Mouse (Mus musculus): ENCODE data around the gene Twist1.

The Twist1 gene

GRCm38 (mm10) chr12:33966490-33967415 lies 9.3 kb downstream of the Twist1 start:
- DNase-seq = no peak

- DNase-seq = no peak
Observed at GRCm38 (mm10) chr12:33967514-33967913, 10.0 kb downstream of the Twist1 start.

DNA sequence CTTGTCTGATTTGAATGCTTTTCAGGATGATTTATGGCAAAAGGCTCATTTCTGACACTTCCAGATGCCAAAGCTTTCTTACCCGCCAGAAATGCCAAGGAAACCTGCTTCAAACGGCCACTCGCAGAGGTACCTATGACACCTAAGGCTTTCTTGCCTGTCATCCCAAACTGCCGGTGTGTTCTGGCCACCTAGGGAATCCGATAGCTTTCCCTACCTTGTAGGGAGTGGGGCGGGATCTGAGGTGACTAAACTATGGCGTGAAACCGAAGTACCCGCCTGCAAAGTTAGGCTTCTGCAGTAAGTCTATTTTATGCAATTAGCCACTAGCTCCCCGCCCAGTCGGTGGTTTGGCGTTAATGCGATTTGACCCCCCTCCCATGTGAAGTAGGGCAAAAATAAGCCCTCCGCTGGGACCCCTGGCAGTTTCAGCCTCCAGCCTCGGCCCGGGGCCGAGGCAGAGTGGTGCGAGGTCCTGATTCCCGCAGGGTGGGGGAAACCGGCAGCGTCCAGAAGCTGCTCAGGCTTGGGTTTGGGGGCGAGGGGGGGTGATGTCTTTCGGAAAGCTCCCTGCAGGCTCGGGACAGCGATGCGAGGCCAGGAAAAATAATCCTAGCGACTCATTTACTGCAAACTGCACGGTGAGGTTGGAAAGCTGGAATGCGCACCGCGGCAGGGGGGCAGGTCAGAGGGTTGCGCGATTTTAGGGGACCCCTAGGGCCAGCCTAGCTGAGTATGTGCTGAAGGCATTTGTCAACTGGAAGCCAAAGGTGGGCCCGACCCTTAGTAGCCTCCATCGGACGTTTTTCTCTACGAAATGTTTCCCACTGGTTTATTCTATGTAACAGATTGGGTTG lies 10.8 kb downstream of the Twist1 start:
- no peak for DNase-seq

GRCm38 (mm10) chr12:33968898-33969178 lies 11.4 kb downstream of the Twist1 start:
- no peak for DNase-seq

DNA sequence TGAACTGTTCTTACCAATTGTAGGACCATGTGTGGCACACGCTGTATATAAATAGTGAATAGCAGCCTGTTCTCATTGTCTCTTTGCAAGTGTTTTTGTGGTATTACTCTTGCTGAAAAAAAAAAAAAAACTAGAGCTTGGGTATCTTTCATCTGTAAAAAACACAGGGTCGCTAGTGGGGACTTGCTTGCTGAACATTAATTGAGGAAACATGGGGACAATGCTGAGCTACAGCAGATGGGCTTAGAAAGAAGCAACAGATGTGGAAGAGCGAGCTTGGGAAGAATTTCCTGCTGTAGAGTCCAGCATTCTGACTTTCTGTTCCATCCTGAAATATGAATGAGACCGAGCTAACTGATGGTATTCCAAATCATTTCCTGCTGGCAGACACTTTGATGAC lies 22.7 kb downstream of the Twist1 start:
- no peak for DNase-seq

GRCm38 (mm10) chr12:33981433-33981832 lies 24.0 kb downstream of the Twist1 start:
- DNase-seq = no peak

- no peak for DNase-seq
Observed at GRCm38 (mm10) chr12:33993127-33993526, 35.7 kb downstream of the Twist1 start.

Data from layer of hippocampus, adult 9-11 months (tissue).